Mouse (Mus musculus) mouse embryonic stem cell (cell line): ENCODE results near the gene Ecd.

ENCODE experiments used
- in situ Hi-C, 2 experiments: fragments of 300-500 bp; cut with MboI; formaldehyde crosslinking; loops; 1 replicate in 1 of 2; 3 replicates in 1 of 2; pipeline ENCODE4 v1.14.3; 2019 to 2020; ENCODE audit warnings: low sequenced_read_pairs in 2 of 2, low pct_unique_long_range_greater_than_20kb in 1 of 2, mixed read lengths in 1 of 2; ENCODE audit not compliant: unreplicated experiment in 1 of 2

Gene Ecd

DNA sequence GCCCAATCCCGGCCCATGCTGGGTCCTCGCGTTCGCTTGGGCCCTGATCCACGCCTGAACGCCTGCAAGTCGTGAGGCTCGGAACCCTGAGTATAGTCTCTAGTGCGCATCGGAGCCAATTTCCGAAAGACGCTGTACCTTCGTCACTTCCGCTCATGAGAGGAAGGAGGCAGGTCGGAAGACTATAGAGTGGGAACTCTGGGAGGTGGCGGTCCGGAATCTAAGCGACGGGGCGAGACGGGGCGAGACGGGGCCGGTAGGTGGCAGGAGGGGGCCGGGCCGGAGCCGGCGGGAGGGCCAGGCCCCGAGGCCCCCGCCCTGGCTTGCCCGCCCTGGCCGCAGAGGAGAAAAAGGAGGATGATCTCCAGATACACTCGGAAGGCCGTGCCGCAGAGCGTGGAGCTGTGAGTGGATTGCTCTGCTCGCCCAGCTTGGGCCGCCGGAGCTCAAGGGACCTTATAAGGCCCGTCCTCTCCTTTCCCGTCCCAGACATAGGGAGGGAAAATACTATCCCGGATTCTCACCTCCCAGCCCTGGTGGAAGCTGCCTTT, at the start of gene Ecd, which contains the start of gene Fam149b:
Ecd (minus strand) TSS at position 131 of the 551 bp plus-strand sequence.
Fam149b (plus strand) TSS at position 172 of the 551 bp plus-strand sequence.
- in situ Hi-C loops, result no loop called here

DNA sequence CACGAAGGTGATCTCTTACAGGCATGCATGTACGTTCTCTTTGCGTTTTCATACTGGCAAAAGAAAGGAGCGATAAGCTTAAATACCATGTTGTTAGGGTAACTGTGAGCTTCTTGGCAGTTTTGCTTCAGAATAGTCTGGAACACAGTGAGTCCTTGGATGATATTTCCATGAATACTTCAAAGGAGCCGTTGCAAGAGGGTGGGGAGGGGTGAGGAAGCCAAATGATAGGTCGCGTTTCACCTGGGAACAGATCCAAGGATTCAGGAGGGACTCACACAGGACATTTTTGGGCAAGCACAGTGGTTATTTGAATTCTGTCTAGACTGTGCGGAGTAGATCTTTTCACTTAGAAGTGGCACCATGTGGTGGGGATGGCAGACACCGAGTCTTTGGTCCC, 49.3 kb upstream of the Ecd start:
- in situ Hi-C loops, result loop anchor here in 1 of 2 experiments (10.0 kb wide), 1 partner anchor 58 kb away; the partner anchor contains the start of gene Cfap70

DNA sequence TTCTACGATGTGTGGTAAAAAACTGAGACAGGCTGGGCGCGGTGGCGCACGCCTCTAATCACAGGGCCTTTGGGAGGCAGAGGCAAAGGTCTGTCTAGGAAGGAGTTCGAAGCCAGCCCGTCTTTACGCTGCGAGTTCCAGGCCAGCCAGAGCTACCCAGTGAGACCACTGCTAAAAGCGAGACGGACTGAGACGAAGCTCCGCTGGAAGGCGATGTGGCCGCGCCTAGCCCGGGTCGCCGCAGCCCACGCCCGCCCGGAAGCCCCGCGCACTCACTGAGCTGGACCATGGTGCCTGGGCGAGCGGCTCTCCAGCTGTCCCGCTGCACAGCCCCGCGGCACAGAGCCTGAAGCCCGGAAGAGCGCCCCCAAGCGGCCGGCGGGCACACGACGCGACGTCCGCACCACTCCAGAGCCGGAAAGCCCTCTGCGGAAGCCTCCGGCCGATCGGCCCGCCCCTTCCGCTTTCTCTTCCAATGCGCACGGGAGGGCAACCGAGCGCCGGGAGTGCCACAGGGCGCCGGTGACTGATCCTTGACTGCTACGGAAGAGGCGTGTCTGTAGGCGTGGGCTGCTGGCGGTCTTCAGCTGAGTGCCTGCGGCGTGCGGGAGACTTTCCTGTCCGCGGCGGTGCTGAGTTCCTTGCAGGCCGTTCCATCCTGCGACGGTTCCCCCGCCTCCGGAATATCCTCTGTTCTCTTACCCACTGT, 45.4 kb upstream of the Ecd start, which contains the start of gene Mrps16:
Mrps16 (minus strand) TSS at position 430 of the 709 bp plus-strand sequence.
- in situ Hi-C loops, result loop anchor here in 1 of 2 experiments (10.0 kb wide), 1 partner anchor 61 kb away; the partner anchor contains the start of gene Cfap70

DNA sequence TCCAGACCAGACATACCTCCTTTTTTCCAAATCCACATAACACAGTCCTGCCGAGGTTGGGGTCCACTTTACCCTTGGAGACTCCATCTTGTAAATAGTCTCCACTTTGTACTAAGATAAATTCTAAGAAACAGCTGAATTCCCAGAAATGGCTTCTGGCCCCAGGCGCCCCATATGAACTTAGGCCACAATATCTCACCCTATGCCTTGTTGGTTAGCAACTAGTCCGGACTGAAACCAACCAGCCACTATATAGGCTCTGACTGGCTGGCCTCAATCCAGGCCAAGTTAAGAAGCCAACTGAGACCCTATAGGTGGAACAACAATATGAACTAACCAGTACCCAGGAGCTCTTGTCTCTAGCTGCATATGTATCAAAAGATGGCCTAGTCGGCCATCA, 44.4 kb upstream of the Ecd start:
- in situ Hi-C loops, result loop anchor here in 1 of 2 experiments (10.0 kb wide), 1 partner anchor 62 kb away; the partner anchor contains the start of gene Cfap70

DNA sequence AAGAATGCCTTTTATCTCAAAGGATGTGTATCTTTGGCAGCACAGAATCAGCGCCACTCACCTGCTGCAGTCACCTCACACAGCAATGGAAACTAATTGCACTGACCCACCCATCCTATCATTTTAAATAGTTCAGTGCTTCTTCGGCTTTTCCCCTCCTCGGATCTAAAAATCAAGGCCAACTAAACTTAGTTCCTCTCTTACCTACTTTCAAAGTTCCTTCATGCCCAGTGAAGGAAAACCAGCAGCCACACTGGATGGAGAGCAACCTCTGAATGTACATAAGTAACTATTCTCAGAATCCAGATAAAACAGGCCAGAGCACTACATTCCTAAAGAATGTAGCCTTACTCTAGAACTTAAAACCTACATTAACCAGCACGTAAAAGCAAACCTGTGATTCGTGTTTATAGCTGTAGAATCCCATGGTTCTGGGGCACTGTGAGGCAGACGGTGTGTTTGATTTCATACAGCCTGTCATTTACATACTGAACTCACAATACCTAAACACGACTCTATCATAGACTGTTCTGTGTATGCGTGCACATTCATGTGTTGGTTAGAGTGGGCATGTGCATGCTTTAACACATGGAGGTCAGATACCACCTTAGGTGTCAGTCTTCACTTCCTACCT, 41.6 kb upstream of the Ecd start:
- in situ Hi-C loops, result loop anchor here in 1 of 2 experiments (10.0 kb wide), 1 partner anchor 65 kb away; the partner anchor contains the start of gene Cfap70

DNA sequence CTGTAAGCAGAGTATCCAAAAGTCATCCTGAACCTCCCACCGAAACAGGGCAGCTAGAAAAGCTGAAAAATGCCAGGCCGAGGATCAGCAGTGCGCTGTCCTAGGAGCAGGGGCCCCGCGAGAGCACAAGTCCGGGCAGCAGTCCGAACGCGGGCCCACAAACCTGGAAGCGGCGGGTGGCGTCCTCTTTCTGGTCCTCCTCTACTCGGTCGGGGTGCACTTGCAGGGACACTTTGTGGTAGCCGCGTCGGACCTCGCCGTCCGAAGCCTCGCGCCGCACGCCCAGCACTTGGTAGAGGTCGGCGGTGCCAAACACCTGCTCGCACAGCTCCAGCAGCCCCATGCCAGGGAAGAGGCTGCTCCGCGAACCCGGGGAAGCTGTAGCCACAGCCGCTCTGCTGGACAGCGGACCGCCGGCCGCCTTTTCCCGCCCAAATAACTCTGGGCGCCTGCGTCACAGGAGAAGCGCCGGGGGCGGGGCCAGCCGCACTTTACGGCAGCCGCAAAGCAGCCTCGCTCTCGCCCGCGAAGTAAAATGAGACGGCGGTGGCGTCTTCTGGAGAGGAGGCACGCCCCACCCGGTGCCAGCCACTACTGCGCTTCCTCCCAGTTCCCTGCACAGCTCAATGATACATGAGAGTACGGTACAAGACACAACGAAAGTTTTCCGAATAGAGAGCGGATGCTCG, 40.7 kb upstream of the Ecd start, which contains the start of gene Dnajc9:
Dnajc9 (minus strand) TSS at position 470 of the 689 bp plus-strand sequence.
- in situ Hi-C loops, result no loop called here

DNA sequence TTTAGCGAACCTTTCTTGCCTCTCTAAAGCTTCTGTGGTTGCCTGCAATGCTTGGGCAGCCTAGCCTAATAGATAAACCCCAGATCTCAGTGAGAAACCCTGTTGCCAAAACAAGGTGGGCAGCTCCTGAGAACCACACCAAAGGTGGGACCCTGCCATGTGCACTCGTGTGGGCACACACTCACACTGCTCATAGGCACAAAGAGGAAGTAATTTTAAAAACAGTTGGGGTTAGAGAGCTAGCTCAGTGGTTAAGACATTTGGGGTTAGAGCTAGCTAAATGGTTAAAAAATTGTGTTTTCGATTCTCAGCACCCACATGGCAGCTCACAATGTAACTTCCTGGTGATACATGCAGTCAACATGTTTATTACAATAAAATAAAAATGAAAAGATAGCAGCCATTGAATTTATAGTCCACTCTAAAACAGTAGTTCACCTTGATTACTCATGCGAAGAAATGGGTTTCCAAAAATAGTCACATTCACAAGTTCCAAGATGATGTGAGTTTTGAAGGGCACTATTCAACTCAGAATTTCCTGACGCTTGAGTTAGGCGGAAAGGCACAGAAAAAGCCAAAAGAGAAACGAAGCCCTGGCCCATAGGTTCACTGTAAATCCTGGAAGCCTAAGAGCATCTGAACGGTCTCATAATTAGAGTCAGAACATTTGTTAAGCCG, 32.0 kb upstream of the Ecd start:
- in situ Hi-C loops, result no loop called here

DNA sequence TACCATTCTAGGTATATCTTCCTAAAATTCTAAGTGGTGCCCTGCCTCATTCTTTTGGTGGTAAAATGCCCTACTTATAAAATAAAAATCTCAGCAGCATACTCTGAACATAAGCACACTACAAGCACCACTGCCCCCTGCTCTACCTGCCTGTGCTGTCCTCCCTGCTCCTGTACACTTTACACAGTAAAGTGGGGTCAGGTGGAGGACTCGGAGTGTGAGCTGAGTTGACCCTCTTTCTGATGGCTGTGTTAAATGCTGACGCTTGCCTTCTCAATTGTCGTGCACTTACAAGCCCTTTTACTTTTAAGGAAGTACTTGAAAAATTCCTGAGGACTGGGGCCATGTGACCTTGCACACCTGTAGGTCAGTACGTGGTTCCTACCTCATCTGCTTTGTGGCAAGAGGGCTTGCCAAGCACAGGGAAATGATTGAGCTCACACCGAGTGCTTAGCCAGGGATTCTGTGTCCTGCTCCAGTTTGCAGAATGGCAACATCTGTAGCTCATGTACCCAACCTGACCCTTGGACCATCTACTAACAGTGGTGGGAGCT, 31.2 kb upstream of the Ecd start:
- in situ Hi-C loops, result no loop called here

DNA sequence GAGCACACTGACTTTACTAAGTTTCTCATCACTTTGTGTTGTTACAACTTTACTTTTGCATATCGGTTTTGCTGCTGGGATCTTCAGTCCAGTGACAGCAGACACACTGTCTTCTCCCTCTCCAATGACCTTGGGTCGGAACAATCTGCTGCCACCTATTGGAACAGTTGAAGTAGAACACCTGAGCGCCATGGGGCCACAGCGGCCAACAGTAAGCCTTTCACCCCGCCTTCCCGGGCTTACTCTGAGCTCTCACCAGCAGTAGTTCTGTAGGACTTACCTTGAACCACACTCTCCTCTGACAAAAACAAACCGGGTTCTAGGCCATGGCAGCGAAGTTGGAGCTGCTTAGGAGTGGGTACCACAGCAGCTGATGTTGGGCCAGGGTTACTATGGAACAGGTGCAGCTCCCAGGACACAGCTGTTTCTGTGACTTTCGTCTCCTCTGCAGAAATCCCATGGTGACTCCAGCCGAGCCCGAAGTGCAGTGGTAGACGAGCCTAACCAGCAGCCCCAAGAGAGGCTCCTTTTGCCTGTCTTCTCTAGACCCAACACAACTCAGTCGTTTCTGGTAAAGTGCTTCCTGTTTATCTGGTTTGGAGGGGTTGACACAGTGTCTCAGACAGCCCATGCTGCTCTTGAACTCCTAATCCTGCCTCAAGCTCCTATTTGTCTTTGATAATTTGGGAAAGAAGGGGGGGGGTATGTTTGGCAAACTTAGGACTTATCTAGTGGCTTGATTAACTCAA, 30.6 kb upstream of the Ecd start:
- in situ Hi-C loops, result no loop called here

DNA sequence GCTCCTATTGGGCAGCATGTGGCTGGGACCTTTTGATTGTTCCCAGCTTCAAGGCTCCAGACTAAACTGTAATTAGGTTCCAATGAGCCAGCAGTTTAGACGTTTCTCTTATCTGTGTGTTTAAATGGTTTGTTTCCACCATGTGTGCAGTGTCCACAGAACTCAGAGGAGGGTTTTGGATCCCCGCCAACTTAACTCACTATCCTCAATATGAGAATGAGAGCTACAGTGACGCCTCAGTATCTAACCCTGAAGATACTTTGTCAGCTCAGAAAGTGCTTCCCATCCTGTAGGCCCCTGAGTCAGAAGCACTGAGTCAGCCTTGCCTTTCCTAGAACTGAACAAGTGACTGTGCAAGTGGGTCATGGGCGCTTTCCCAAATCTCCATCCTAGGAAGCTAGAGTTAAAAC, 29.2 kb upstream of the Ecd start:
- in situ Hi-C loops, result no loop called here

DNA sequence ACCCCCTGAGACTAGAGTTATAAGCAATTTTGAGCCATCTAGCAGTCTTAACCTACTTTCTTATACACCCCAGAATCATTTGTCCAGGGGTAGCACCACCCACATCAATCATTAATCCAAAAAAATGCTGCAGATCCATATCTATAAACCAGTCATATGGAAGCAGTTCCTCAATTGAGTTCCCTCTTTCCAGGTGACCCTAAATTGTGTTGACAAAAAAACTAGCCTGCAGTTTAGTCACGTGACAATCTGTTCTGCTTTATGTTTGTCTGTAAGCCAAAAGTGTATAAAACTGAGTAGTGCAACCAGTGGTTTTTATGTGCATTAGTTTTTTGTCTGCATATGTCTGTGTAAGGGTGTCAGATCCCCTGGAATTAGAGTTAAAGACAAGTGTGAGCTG, 23.9 kb upstream of the Ecd start:
- in situ Hi-C loops, result no loop called here

DNA sequence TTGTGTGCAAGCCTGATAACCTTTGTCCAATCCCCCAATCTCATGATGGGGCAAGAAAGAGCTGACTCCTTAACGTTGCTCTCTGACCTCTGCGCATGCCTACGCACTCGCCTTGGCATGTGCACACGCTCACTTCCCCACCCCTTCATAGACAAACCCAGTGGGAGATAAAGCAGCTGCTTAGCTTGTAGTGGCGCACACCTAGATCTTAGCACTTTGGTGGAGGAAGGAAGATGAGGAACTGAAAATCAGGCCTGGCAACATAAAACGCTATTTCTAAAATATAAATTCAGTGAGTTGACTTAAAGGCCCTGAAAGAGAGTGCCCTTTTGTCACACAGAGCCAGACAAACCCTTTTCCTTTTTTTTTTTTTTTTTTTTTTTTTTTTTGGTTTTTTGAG, 22.9 kb upstream of the Ecd start:
- in situ Hi-C loops, result no loop called here

DNA sequence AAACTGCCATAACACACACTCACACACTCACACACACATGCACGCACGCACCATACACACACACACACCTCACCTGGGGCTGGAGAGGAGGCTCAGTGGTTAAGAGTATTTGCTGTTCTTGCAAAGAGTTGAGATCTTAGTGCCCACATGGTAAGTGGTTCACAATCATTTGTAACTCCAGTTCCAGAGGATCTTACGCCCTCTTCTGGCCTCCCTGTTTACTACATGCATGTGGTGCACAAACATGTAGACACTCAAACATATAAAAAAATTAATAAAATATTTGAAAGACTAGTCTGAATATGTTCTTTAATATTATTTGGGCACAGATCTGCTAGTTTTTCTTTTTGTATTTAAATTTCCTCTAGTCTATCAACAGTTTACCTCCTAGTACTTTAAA, 20.4 kb upstream of the Ecd start:
- in situ Hi-C loops, result no loop called here

DNA sequence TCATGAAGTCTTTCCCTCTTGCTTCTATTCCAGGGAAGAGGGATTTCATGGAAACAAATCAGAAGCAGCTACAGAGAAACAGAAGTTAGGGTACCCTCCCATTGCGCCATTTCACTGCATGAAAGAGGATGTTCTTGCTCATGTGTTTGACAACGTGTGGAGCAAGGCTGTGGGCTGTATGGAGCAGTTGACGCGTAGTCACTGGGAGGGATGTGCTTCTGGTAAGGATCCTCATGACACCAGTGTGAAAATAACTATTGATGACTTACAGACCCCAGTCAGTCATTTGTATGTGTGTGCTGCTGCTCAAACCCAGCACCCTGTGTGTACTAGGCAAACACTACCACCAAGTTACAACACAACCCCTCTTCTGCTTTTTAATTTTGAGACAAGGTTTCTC, 15.3 kb upstream of the Ecd start:
- in situ Hi-C loops, result no loop called here

DNA sequence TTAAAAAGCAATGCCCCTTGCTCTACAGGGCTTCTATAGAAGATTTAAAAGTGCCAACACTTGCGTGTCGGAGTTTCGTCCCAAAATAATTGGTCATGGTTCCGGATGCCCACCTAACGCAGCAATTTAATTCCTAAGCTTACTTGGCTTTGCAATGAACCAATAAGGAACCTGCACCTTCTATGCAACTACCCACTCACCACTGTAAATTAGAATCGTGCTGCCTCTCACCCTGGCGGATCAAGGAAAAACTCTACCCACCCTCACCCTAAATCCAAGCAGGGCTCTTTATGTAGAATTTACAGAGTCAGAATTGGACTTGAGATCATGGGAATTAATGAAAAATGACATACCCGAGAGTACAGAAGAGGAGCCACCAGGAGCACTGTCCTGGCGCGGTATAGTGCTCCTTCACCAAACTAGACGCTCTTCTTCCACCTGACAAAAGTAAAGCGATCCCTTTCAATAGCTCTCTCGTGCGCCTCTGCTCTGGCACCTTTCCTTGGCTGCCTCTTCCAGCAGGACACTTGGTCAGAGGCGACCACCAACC, 405 bp downstream of the Ecd start:
- in situ Hi-C loops, result no loop called here

DNA sequence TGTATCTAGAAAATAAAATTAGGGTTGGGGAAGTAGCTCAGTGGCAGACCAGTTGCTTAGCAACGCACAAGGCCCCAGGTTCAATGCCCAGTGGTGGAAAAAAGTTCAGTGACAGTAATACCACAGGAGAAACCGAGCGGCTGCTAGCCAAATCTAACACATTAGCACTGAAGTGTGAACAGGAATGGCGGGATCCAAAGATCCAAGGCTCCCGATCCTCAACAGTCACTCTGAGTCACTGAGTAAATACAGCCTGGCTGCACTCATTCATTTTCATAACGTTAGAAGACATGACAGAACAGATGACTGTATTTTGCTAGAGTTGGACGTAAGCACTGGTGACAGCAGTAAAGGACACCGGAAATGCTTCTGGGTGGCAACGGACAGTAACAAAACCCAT, 2.0 kb downstream of the Ecd start:
- in situ Hi-C loops, result no loop called here

DNA sequence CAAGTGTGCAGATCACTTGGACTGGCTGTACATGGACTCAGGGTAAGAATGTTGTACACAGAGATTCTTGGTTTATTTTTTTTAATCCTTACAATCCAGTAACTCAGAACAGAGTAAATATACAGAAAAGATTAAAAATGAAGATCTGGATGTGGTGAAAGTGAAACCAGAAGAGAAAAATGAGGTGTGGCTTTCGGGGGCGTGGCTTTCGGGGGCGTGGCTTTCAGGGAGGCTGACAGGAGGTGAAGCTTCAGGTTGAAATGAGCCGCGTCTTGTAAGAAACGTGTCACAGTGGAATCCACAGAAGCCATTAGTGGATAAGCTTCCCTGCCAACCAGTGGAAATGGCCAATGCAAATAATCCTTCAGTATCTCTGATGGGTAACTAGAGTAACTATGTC, 7.1 kb downstream of the Ecd start:
- in situ Hi-C loops, result no loop called here
